Mouse (Mus musculus): ENCODE results near the gene Nubp2. TPM values are rescaled to one million over a fixed set of nuclear protein-coding genes. Genes with fewer than 3 reads are reported as not detected.

Nubp2 gene
- total RNA-seq, 2 experiments from 2014 or later: 10.6 to 25.4 TPM

DNA sequence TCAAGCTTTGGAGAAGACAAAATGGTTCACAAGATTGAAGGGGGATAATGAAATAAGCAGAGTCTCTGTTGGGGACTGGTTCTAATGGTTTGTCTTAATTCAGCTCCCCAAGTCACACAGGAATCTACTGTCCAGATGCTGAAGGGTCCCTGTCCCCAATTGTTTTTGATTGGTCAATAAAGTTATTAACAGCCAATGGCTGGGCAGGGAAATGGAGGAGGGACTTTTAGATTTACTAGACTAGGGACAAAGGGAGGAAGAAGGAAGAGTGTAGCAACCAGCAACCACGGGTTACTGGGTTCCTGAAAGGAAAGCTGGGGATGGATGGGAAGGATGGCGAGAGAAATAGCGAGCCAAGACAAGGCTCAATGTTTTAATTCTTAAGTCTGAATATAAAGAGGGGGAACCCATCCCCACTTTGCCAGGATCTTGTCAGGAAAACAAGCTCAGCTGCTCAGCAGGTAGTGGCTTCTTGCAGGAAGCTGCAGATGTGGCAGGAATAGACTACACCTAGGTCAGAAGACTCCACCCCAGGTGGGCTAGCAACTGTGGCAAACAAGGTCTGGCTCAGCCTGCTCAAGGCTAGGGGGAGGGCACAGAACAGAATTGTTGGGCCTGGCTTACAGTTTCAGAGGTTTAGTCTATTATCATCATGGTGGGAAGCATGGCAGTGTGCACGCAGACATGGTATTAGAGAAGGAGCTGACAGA is 12.3 kb downstream of the Nubp2 start:
- no peak for ATAC-seq (replicated peaks; ENCODE audit: low FRiP score, poor library complexity, severe bottlenecking)

DNA sequence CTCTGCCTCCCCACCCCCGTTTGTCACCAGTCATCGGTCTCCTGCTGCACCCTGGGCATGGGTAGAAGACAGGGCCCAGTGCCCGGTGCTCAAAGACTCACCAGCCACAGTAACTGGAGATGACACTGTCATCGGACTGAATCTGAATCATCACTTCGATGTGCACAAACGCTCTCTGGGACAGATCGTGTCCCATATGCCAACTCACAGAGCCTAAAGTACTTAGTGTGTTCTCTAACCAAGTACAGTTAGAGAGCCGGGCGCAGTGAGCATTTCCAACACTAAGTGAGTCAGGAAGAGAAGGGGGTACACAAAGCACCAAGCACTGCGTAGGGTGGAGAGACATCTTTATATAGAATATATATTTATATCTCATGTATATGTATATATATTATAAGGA is 18.2 kb downstream of the Nubp2 start:
- ATAC-seq (replicated peaks; ENCODE audit: low FRiP score, poor library complexity, severe bottlenecking): no peak

DNA sequence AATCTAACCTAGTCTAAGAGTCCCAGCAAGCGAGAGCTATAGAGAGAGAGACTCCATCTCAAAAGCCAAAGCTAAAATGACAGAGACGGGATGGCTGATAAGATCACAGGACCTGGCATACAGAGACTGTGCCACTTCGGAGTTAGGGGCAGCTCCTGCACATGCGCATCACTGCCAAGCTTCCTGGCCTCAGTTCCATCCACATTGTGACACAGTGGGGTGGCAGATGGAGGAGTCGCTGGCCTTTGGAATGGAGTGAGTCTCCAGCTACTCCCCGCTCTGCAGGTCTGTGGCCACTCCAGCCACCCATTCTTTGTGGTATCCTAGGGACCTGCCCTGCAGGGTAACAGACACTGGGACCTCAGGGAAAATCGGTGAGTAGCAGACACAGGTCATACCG is 20.4 kb downstream of the Nubp2 start, which contains the start of gene Igfals:
Gene Igfals (plus strand): TSS at position 222 of the 400 bp plus-strand sequence.
- ATAC-seq (replicated peaks; ENCODE audit: low FRiP score, poor library complexity, severe bottlenecking): no peak

DNA sequence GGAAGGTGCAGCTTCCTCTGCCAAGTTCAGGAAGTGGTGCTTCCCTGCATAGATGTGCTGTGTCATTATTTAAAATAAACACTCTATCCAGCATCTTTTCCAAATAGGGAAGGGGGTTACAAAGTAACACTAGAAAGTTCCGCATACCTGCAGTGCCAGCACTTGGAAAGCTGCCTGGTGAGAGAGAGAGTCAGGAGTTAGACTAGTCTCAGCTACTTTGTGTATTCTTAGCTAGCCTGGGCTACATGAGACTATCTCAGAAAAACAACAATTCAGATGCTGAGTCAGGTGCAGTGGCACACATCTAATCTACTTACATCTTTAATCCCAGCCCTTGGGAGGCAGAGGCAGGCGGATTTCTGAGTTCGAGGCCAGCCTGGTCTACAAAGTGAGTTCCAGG is 24.4 kb downstream of the Nubp2 start:
- ATAC-seq (replicated peaks; ENCODE audit: low FRiP score, poor library complexity, severe bottlenecking): no peak

DNA sequence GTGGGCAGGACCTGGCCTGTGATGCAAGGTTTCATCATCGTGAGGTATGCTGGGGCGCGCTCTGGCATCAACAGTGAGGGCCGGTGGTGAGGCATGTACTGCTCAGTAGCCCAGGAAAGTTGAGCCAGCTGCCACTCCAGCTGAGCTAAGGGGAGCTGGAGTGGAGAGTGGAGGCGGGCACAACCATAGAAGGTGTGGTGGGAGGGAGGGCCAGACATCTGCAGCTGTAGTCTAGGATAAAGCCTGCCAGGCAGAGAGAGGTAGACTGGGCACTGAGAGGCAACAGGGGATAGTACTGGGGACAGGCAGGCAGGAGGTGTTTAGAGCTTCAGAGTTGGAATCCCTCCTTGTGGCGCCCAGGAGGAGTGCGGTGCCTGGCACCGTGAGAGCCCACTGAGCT is 26.1 kb downstream of the Nubp2 start:
- ATAC-seq (replicated peaks; ENCODE audit: low FRiP score, poor library complexity, severe bottlenecking): peak; percentile 74

DNA sequence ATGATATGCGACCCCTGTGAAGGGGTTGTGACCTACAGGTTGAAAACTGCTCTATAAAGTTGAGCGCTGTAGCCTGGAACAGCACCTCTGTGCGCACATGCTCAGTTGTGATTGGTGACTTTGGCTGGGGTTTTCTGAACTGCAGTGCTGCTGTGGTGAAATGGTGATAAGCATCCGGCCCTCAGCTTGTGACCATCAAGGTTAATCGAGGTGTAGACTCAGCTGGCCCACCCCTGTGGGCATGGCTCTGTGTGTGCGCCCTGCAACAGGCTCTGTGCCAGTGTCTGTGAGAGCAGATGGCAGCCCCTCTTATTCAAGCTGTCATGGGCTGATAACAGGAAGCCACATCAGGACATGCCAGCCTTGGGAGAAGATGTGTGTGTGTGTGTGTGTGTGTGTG is 27.2 kb downstream of the Nubp2 start:
- ATAC-seq (replicated peaks; ENCODE audit: low FRiP score, poor library complexity, severe bottlenecking): peak; percentile 82

DNA sequence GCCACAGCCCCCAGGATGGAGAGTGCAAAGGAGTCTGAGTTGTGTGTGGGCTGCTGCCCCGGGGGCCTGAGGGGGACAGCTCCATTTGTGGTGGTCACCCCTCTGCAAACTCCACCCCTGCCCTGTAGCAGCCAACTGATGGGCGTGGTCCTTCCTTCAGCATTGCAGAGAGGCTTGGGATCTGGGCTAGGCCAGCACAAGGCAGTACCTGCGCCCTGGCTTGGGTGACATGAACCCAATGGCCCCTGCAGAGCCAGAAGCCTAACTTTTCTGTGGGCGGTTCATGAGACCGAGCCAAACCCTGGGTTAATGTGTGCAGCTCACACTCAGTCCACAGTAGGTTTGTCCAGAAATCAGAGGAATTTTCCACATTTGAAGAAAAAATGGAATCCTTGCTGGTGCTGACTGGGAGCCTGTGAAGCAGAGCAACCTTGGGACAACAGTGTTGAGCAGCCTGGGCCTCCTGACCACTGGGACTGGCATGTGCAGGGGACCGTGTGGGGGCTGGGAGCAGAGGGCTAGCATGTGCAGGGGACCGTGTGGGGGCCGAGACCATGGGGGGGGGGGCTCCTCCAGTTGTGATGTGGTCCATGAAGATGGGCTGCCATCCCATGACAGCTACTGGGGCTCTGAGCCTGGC is 28.2 kb downstream of the Nubp2 start:
- ATAC-seq (replicated peaks; ENCODE audit: low FRiP score, poor library complexity, severe bottlenecking): peak; percentile 45

DNA sequence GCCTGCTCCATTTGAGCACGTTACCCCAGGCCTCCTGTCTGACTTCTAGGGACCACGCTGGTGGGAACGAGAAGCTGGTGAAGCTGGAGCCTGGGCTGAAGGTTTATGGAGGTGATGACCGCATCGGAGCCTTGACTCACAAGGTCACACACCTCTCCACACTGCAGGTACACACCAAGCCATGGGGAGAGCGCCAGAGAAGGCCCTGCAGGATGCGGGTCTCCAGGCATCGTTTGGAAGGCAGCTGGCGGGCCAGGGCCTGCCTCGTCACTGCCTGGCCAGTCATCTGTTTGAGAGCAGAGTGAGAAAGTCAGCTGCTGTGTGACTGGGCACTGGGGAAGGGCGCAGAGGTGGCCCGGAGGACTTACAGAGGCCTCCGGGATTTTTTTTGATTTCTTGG is 29.6 kb downstream of the Nubp2 start:
- ATAC-seq (replicated peaks; ENCODE audit: low FRiP score, poor library complexity, severe bottlenecking): no peak

DNA sequence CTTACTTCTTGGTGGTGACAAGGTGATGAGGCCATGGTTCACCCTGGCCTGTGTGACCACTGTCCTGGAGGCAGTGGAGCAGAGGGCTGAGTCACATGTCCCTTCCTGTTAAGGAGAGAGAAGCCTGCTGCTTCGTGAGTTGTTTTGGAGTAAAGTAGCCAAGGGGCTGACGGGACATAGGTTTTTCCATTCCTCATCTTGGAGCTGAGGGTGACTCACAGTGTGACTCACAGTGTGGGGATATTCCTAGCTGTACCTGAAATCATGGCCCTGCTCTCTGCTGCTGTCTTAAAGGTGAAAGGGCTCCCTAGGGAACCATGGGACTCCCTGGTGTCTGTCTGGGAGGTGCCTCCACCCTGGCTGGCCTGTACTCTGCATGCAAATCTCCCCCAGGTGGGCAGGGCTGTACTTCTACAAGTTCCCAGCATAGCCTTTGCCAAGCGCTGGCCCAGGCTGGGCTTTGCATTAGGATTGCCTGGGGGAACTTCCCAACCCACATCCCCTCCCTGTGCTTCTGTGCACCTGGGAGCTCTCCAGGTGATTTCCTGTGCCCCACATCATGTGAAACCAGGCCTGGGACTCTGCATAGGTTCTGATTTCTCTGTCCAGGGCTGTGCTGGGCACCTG is 30.2 kb downstream of the Nubp2 start:
- no peak for ATAC-seq (replicated peaks; ENCODE audit: low FRiP score, poor library complexity, severe bottlenecking)

DNA sequence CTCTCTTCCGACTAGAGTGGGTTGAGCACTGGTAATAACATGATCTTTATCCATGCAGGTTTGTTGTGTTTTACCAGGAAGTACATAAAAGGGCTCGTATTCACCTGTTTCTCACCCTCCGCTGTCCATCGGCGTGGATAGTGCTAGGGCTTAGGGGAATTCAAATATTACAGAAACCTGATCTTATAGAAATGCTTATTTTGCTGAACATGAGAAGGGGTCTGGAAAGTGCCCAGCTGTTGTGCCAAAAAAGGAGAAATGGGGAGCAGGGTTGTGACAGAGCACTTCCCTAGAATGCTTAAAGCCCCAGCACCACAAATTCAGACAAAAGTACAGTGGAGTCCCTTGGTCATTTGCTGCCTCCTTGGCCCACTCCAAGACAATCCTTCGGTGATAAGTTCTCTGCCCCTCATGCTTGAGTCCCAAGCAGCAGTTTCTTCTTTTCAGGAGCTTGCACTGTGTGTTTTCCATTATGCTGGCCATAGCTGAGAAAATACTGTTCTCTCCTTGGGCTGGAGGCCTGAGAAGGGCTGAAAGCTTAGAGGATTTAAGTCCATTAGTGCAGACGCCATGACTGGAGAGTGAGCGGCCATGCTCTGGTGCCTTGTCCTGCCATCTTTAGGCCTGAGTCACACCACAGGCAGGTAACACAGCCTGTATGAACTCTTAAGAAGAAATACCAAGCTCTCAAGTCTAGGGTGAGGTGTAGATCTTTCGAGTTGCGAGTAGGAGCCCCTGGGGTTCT is 34.6 kb downstream of the Nubp2 start:
- no peak for ATAC-seq (replicated peaks; ENCODE audit: low FRiP score, poor library complexity, severe bottlenecking)

DNA sequence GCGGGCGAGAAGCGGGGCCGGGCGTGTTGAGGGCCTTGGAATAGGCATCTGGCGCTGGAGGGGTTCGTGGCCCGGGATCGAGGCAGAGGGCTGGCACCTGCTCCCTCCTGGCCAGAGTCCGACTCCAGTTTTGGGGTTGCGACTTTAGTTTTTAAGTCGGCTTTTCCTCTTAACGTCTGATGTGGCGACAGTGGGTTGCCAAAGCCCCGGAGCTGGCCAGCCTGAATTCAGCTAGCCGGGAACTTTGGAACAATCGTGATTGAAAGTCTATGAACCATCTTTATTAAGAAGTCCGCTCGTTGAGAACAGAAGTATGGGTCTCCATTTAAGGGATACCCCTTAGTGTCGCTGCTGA is 35.4 kb downstream of the Nubp2 start:
- ATAC-seq (replicated peaks; ENCODE audit: low FRiP score, poor library complexity, severe bottlenecking): no peak

DNA sequence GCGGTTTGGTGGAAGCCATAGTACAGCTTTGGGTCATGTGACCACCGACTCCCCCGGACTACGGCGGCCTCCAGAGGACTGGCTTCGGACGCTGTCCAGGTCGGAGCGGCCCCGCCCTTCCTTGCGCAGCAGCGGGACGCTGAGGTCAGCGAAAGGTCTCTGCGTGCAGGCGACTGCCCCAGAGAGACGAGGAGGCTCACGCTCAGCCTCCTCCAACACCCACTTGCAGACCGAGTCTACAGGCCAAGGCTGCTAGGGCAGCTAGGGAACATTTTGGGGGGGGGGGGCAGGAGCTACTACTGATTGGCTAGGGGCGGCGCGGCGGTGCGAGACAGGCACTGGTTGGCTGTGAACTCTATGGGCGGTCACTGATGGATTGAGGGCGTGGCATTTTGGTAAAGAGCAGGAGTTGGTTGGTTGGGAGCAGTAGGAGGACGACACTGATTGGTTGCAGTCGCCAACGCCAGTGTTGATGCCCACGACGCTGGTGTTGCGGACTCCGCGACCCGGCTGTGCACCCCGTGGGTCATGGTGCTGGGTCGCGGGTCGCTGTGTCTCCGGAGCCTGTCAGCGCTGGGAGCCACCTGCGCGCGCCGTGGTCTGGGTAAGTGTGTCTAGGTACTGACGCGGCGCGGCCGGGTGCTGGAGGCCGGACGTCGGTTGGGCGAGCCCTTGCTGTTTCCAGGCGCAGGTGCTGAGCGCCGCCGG is 35.9 kb downstream of the Nubp2 start, which contains the start of gene Fahd1:
Gene Fahd1 (minus strand): TSS at position 300 of the 708 bp plus-strand sequence.
- ATAC-seq (replicated peaks; ENCODE audit: low FRiP score, poor library complexity, severe bottlenecking): peak; percentile 85

DNA sequence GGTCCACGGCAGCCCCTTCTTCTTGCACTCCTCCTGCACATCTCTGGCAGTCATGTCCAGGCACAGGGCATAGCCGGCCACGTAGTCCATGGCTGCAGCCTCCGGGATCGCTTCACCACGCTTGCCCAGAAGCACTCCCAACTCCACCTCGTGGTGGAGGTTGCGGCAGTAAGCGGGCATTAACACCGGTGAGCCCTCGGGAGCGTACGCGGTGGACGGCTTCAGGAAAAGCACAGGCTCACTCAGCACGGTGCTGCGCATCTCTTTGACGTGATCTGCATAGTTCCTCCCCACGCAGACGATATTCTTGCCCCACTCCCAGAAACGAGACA is 36.5 kb downstream of the Nubp2 start:
- peak; percentile 52 for ATAC-seq (replicated peaks; ENCODE audit: low FRiP score, poor library complexity, severe bottlenecking)

DNA sequence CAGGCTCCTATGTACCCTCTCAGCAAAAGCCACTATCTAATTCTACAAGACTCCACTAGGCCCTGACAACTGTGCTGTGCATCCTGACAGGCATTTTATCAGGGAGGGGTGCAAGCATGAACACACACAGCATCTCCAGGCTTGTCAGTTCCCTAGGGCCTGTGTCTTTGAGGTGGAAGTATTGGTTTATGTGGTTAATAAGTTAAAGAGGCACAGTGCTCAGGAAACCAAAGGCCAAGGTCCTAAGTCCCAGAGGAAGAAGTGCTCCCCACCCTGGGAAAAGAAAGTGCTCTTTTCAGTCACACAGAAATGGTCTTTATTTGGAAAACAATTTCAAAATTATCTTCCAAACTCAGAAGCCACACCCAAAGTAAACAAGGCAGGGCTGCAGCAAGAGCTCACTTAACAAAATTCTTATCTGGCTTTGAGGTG is 37.5 kb downstream of the Nubp2 start:
- ATAC-seq (replicated peaks; ENCODE audit: low FRiP score, poor library complexity, severe bottlenecking): peak; percentile 36

DNA sequence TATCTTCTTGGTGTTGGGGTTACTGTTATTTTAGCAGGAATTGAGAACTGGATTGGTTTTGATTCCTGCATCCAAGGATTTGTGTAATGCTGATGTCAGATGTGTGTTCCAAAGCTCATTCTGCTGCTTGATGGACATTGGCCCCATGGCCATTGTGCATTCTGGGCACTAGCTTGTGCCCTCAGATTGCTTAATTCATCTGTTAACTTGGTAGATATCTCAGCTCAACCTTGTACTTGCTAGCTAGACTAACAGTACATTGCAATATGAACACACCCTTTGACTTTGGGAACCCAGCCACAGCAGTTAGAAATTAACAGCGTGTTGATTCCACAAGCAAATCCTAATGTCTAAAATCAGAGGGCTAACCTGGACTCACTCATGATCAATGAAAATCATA is 38.8 kb downstream of the Nubp2 start:
- no peak for ATAC-seq (replicated peaks; ENCODE audit: low FRiP score, poor library complexity, severe bottlenecking)

DNA sequence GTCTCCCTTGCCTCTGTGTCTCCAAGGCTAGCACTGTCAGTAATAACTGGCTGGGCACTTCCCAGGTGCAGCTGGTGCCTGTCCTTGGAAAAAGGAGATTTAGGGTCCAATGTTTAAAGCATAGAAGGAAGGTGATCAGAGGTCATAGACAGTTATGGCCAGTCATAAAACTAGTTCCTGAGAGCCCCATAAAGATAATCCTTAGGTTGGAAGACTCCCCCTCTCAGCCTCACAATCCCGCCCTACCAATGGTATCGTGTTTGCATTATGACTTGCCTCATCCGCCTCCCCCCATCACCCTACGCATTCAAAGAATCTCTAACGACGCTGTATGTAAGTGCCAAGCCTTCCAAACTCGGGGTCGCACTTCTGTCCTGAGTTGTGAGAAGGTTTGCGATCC is 41.6 kb downstream of the Nubp2 start:
- no peak for ATAC-seq (replicated peaks; ENCODE audit: low FRiP score, poor library complexity, severe bottlenecking)

DNA sequence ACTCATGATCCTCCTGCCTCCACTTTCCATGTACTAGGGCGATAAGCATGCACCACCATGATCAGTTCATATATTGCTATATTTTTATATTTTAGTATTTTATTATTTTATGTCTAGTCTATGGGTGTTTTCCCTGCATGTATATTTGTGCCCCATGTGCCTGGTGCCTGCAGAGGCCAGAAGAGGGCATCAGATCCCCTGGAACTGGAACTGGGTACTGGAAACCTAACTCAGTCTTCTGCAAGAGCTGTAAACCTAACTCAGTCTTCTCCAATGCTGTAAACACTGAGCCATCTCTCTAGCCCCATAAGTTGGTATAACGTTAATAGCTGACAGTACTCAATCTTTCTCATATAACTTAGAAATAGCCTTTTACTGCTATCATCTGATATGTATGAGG is 43.5 kb downstream of the Nubp2 start:
- ATAC-seq (replicated peaks; ENCODE audit: low FRiP score, poor library complexity, severe bottlenecking): peak; percentile 79

DNA sequence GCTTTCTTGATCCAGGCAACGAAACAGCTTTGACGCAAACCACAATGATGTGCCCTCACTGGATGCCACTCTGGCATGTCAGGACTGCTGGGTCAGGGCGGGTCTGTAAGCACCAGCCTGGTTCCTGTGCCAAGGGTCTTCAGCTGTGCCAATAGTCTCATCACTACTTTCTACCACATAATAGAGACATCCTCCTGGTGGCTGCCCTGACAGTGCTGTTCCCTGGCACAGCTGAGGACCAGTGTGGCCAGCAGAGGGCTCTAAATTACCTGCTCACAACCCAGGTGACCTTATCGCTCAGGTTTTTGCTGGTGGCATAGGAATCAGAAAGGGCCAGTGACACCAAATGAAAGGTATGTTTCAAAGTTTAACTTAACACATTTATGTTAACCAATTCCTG is 45.0 kb downstream of the Nubp2 start:
- peak; percentile 85 for ATAC-seq (replicated peaks; ENCODE audit: low FRiP score, poor library complexity, severe bottlenecking)

DNA sequence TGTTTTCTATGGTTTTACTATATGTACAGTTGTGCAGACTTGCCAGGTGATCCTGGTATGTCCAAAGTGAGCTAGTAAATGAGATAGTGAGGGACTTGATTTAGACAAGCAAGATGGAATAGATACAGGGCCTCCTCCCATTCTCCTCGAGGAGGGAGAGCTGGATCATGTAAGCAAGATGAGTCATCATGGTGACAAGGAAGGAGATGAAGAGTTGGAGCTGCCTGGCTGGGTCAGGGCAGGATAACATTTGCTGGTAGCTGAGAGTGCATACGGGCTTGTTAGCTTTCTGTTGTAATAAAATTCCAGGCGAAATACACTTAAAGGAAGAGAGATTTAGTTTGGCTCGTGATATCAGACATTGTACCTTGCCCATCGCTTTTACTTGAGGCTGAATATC is 45.8 kb downstream of the Nubp2 start:
- ATAC-seq (replicated peaks; ENCODE audit: low FRiP score, poor library complexity, severe bottlenecking): no peak

DNA sequence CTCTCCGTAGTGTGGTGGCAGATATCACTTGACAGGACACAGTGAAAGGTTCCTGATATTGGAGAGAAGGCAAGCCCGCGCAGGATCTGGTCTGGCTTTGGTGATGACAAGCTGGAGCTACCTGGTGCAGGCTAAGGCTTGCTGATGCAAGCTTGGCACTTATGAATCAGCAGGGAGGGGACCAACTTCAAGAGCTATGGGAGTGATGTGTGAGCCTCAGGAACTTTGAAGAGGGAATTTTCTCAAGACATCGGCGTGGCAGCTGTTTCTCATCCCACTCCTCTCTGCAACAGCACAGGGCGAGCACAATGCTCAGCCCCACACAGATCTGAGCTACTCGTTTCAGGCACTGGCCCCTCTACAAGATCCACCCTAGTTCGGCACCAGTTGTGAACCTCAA is 46.3 kb downstream of the Nubp2 start, which contains the start of gene Hagh:
Gene Hagh (plus strand): TSS at position 302 of the 400 bp plus-strand sequence.
- no peak for ATAC-seq (replicated peaks; ENCODE audit: low FRiP score, poor library complexity, severe bottlenecking)

Measured in erythroblast, adult 5-6 weeks (primary cell).